Mouse (Mus musculus): ENCODE measurements at regions not wholly inside any gene's neighbourhood (a gene's known extent, or its start where the extent isn't known, plus 50 kb on each side); places are given as distances from the start of the nearest gene placed in this dataset.

DNA sequence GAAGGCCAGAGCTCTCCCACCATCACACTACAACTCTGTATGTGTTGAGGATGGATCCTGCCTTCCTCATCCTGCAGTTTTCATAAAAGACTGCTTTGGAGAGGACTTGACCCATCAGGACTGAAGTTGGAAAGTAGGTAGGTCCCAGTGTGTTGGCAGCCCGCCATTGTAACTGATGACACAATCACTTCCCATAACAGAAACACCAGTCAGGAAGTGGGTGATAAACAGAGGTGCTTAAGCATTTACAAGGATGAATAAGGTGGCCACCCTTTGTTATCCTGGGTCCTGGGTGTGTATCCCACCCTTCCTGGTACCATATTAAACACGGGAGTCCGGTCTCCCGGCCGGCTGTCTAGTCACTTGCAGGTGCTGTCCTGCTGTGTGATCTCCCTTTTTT lies 118.3 kb downstream of the Snx10 start:
- DNase-seq (ENCODE audit: low read depth, low spot score) = no peak

DNA sequence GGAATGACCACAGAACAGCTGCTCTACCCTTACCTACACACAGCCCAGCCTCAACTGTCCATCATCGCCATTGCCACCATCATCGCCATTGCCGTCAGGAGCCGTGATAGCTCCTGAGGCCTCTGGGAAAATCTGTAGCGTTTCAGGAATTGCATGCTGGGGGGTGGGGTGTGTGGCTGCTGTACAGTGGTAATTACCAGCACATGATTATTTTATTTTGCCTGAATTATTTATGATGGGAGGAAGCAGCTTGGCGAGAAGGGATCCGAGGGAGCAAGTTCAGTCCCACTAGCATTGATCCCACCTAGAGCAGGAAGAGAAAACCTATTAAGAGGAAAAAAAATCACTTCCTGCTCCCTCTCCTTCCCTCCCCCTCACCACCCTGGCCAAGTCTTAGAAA lies 125.1 kb downstream of the Snx10 start:
- no peak for DNase-seq (ENCODE audit: low read depth, low spot score)

DNA sequence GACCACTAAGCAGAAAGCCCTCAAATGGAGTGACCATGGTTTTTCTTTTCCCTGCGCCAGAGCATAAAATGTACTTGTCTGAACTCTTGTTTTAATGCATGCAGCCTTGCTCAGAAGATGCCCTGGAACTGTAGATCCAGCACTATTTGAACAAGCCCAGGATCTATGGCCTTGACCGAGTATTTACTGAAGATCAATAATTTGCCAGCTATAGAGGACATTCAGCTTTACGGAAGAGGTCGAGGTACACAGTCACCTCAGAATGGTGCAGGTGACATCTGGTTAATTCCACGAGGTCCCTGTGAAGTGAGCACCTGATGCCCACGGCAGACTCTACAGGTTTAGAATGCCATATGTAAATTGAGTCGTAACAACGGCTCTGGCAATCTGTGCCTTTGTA lies 130.1 kb downstream of the Snx10 start:
- DNase-seq (ENCODE audit: low read depth, low spot score) = no peak

DNA sequence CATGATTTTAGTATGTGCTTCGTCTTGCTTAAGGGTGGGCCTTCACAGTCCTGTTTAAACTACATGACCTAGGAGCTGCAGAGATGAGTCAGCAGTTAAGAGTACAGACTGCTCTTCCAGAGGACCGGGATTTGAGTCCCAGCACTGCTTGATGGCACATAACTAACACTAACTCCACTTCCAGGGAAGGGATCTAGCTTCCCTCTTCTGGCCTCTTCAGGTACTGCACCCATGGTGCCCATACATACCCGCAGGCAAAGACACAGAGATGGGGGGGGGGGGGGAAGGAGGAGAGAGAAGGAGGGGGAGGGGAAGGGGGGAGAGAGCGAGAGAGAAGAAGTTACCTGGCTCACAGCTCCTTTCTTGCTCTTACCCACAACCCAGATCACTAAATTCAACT lies 131.3 kb downstream of the Snx10 start:
- peak; percentile 76 for DNase-seq (ENCODE audit: low read depth, low spot score)

DNA sequence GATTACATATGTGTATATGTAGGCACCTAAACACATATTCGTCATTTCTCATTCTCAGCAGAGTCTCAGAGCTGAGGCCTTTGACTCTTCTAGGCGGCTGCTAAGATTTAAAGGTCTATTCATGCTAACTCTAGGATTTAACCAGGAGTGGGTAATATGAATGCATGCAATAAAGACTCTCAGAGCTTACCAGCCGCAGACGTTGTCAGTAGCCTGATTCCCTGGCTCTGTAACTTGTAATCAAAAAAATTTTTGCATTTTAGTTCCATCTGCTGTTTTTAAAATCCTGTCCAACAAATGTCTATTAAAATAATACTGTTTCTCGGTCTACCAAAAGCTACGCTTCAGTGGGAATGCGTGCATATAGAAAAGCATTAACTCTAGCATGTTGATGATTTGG lies 132.4 kb downstream of the Snx10 start:
- no peak for DNase-seq (ENCODE audit: low read depth, low spot score)

DNA sequence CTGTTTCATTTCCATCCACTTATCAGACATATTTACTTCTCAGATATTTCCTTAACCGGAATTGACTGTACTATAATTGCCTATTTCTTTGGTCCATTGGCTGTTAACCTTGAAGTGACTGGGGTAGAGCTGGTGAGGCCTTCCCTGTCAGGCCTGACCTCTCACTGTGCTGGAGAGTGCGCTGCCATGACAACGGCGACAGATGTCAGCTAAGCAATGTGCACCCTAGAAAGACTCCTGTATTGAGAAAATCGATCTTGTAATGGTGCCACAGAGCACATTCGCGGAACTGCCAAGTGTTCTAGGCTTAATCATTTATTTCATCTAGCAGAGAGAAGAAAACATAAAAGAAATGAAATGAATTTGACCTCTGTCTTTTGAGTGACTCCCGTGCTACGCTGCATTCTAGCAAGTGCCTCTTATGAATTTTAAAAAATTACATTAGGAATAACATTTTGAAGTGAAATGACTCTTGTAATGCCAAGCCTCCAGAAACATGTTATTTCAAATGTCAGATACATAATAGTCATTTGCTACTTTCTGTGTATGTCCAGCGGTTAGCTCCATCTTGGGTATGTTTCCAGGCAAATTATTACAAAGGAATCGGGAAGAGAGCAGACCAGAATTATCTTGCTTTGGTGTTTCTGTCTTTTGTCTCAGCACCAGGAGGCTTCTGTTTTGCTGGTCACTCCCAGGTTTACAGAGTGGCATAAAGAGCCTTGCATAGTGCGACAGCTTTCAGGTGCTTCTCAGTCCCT lies 133.4 kb downstream of the Snx10 start:
- no peak for DNase-seq (ENCODE audit: low read depth, low spot score)

DNA sequence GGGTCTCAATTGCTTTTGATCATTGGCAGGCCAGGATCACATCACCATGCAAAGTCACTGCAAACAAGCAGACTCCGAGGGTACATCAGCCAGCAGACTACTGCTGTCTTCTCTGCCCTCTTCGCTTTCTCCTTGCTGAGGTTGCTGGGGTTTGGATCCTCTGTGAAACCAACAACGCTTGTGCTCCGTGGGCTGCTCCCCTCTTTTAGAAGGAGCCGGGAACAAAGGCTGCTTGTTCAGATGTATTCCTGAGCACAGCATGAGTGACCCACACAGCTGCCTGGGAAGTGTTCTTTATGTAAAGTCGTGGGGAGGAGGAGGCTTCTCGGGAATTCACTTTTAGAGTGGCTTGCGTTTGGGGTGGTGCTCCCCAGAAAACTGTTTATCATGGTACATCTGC lies 134.7 kb downstream of the Snx10 start:
- peak; percentile 37 for DNase-seq (ENCODE audit: low read depth, low spot score)

DNA sequence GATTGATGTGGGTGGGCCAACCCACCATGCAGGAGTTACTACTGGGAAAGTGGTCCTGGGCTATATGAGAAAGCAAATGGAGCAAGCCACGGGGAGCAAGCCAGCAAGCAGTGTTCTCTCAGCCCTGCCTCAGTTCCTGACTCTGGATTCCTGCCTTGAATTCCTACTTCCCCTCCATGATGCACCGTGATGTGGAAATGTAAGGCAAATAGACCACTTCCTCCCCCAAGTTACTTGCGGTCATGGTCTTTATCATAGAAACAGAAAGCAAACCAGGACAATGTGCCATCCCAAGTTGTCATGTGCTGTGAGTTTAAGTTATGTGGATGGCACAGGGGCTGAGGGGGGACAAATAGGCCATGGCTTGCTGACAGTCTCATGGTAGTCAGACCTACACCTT lies 139.5 kb downstream of the Snx10 start:
- no peak for DNase-seq (ENCODE audit: low read depth, low spot score)

DNA sequence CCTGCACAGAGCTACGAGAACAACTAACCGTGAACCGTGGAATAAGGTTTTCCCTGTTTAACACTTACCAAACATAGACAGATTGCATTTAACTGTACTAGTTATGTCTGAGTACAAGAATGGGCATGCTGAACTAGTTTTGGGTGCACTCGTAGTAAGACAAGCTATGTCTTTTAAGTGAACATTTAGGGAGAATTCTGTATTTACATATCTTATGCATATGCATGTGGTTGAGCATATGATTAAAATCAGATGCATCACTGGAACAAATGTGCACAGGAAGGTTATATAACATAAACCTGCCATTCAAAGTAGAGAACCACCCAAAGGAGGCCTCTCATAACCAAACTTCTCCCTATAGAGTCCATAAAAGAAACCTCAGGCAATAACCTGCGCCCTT lies 140.3 kb downstream of the Snx10 start:
- no peak for DNase-seq (ENCODE audit: low read depth, low spot score)

DNA sequence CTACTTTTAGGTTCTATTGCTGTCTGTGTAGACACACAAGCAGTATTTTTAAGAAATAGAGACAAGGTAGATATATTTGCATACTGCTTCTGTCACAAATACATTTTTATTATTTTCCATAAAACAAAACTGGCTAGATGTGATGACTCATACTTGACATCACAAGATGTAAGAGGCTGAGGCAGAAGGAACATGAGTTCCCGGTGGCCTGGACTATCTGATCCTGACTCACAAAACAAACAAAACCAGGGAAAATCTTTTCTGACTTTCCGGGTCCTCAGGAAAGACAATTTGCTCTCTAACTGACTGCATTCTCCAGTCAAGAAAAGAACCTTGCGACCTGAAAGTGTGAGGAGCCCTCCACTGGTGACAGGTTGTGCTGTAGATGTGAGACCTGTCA lies 143.3 kb downstream of the Snx10 start:
- no peak for DNase-seq (ENCODE audit: low read depth, low spot score)

DNA sequence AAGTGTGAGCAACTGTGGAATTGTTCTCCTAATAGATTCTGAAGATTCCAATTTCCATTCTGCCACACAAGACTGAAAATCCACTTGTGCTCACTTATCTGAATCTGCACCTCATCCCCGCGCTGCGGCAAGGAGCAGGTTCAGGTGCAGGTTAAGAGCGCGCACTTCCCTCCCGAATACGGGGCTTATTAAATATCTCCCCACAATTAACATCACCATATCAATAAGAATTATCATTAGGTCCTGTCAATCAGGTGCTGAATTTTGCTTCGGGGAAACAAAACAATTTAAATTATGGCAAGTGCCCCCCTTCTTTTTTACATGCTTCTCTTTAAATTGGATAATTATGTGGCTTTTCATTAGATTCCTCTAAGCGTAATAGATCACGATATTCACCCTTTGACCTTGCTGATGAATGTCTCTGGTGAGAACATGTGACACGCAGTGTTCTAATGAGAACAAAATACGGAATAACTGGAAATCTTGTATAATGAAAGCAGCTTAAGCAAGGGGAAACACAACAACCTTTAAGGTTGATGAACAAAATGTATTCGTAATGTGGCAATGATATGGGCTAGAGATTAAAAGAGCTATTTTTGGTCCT lies 151.7 kb downstream of the Snx10 start:
- no peak for DNase-seq (ENCODE audit: low read depth, low spot score)

DNA sequence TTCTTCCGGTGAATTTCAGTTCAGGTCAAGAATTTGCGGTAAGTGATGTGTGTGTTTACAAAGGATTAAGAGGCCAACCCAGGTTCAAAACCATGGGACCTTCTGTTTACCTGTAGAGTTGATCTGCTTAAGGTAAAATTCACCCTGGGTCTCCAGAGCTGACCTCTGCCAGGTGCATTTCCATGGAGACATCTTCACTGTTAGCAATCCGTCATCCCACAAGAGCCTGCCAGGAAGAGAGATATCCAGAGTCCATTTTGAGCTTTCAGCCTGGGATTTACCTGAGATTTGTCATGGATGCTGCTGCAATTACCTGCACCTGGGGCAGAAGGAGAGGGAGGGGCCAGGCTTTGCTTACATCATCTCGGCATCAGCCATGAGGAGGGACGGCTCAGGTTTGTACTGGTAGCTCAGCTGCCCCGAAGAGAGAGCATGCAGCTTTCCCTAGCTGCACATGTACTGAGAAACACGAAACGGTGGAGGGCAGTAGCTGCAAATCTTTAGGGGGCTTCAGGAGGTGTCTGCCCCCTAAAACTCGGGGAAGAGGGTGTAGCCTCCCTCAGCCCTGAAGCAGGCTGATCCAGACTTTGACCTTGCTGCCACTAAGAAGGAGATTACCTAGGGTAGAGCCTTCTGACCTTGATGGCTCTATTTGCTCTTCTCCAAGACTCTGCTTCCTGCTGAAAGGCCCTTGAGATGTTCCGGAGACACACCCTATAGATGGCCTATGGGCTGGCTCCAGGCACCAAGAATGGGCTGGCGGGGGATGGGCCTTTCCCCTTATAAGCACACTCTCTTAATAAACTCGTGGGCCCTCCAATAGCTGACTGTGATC lies 153.7 kb downstream of the Snx10 start:
- peak; percentile 26 for DNase-seq (ENCODE audit: low read depth, low spot score)

DNA sequence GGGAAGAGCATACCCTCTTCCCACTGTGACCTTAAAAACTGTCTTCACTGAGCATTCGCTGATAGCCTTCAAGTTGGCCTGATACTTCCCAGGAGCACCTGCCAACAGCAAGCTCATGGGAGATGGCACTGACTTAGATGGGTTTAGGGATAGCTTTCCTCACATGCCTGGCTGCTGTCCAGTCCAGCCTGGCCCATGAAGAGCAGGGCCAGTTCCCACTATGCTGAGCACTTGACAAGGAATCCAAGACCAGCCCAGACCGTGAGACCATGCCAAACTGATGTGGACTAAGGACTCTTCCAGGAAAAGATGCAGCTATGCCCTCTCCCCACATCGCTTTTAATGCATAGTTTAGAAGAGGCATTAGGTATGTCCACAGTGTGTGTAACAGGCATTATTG lies 155.0 kb downstream of the Snx10 start:
- DNase-seq (ENCODE audit: low read depth, low spot score) = no peak

DNA sequence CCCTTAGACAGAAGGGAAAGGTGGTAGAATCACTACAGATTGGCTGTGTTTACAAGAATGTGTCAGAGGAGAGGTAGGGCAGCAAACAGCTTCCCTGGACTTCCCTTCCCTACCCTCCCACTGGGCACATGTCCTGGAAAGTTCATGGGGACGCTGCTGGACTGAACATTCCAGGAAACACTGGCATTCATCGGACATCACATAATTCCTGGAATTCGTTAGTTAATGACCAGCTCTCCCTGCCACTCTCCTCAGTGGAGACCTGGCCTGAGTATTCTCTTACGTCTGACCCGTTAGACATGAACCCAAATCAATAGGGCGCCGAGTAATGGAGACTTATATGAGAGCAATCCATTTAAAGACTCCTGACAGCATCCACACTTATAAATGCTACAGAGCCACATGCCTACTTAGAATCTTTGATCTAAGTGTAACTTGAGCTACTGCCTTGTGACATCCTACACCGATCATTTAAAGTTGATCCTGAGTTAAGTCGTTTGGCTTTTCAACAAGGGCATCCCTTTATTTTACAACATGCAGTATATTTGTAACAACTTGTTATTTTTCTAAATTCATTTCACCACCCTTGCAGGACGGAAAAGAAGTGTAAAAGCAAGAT lies 156.6 kb downstream of the Snx10 start:
- no peak for DNase-seq (ENCODE audit: low read depth, low spot score)

DNA sequence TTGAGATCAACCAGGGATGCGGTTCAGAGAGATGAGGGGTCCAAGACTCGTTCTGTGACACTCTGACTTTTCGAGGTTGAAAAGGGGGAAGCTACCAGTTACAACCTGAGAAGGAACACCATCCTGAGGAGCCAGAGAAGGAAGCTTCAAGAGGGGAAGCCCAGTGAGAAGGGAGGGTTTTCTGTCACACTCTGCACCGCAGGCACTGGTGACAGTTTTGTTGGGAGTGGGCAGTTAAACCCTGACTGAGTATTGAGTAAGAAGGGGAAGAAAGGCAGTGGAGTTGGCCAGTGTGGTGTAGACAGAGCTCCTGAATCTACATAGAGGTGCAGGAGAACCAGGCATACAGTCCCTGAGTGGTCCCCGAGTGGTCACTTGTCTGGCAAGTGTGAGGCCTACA lies 159.4 kb downstream of the Snx10 start:
- no peak for DNase-seq (ENCODE audit: low read depth, low spot score)

DNA sequence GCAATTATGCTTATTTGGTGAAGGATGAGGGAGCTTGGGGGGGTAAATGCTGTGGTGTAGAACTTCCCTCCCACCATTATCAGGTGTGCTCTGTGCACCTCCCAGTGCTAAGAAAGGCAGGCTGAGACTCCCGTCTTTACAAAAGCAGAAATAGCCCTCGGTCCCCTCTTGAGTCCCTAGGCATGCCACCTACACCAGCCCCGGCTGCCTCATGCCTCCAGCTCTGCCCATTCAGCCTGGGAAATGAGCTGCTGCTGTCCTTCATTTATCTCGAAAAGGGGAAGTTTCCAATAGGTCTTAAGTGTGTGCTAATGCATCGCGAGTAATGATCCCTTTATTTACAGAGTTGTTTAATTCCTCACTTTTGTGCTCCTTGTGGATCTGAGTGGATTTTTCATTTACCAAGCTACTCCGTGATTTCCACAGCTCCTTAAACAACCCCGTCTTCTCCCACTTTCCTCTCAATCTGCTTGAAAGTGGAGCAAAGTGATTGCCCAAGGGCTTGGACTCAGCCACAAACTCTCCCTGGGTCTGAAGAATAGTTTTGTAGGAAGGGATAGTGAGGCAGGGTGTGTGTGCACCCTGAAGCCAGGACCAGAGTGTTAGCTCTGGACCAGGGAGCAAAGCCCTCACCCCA lies 162.1 kb downstream of the Snx10 start:
- no peak for DNase-seq (ENCODE audit: low read depth, low spot score)

DNA sequence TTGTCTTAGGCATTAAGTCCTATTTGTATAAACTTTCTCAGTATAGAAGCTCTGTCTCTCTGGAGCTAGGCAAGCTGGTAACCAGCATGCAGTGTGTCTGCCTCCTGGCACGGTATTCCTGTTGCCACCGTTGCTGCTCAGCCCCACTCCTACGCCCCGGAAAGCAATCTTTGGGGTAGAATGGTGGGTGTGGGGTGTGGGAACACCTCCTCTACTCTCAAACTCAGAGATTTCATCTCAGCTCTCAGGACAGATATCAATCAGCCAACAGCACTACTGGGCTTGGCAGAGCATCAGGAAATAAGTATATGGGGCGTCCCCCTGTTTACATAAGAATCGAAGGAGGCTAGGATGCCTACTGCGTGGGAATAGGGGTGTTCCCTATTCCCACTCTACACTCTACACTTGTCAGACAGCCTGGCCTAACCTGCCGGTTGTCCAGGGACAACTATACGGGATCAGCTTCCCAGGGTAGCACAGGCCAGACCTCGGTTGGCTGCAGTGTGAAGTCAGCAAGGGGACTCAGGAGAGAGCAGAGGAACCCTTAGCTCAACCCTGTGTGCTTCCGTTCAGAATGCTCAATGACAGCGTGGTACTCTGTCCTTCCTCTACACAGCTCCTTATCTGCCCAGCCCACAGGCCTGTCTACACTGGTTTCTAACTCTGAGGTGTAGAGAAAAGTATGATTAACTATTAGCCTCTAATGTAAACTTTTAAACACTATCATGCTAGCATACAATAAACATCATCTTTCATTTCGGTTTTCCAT lies 167.3 kb downstream of the Snx10 start:
- no peak for DNase-seq (ENCODE audit: low read depth, low spot score)

DNA sequence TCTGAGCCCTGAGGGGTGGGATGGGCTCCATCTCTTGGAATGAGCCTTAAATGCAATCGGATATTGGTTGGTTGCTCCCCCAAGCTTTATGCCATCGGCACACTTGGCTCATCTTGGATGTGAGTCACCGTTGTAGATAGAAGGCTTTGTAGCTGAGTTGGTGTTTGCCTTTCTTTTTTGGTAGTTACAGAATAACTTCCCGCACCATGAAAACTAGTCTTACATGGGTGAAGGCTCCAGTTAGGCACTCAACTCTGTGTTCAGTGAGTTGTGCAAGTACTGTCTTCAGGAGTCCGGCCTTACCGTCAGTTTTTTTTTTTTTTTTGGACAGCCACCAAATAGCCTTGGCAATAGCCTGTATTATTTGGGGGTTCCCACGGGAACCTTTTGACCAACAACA lies 170.3 kb downstream of the Snx10 start:
- no peak for DNase-seq (ENCODE audit: low read depth, low spot score)

DNA sequence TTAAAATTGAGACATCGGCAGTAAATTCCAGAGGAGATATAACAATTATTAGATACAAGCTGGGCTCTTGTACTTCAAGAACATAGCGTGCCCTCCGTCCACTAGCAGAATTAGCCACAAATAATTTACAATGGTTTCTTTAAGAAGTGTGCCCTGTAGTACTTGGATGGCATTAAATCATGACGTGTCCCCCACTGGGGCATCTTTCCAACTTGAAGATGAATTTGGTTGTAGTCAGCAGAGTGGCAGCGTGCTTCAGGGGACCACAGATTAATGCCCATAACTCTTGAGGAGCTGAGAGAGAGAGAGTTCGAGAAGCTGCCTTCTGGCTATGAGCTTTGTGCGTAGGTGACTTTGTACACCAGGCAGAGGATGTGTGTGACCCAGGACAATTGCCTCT lies 172.7 kb downstream of the Snx10 start:
- DNase-seq (ENCODE audit: low read depth, low spot score) = no peak

DNA sequence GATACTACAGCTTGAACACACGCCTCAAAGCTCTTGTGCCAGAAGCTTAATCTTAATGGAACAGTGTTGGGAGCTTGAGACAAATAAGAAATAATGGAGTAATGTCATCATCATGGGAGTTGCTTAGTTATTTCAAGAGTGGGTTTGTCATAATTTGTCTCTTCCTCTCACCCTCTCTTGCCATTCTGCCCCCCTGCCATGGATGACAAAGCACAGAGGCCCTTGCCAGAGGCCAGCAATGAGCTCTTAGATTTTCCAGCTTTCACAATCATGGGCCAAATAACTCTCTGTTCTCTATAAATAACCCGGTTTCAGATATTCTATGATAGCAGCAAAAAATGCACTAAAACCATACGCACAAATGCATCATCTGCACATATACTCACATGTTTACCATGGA lies 174.1 kb downstream of the Snx10 start:
- no peak for DNase-seq (ENCODE audit: low read depth, low spot score)

DNA sequence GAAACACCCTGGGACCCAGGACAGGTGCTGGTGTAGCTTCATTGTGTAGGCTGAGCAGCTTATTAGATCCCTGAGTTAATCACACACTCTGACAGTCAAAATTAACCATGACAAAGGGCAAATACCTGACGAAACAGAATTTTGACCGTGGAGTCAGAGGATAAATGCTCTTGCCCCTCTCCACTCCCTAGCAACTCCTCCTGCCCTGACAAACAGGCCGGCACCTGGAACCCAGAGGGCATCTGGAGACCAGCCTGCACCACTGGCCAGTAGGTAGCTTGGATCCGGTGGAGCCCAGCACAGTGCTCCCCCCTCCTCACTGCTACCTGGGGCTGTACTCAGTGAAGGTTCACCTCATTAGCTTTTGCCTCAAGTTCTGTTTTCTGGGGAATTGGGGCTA lies 174.5 kb downstream of the Snx10 start:
- no peak for DNase-seq (ENCODE audit: low read depth, low spot score)
